Mouse (Mus musculus): ENCODE measurements at regions not wholly inside any gene's neighbourhood (a gene's known extent, or its start where the extent isn't known, plus 50 kb on each side); places are given as distances from the start of the nearest gene placed in this dataset.

DNA sequence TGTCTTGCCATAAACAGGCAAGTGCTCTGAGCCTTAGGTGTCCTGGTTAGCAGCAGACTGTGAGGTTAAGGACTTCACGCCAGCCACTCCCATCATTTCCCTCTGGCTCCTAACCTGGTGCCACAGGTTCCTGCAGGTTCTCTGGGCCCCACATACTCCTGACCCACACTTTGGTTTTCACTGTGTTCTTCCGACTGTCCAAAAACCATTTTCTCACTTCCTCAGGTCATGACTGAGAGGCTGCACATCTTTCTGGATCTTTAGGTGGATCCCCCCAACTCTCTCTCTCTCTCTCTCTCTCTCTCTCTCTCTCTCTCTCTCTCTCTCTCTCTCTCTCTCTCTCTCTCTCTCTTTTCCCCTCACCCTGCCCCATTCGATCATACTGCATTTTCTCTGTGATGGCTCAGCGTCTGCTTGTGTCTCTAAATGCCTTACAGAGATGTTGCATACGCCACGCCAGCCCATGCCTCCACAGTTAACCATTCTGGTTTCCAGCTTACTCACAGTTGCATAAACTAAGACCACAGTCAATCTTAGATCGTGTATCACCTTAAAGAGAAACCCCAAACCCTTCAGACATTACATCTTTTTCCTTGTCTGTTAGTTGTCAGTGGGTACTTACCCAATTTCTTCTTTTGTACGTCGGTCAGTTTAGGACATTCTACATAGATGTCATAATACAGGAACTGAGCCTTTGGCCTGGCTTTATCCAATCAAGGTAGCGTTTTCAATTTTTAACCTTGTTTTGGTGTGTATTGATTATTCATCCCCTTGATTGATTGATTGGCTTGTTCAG, 112.0 kb upstream of the Zfp217 start:
- DNase-seq (ENCODE audit: low read depth, low spot score), result no peak
- 89% methylated on average over 10 of the region's 10 CpGs for WGBS

GRCm38 (mm10) chr2:170258367-170258766, 110.5 kb upstream of the Zfp217 start:
- 54% methylated on average over 13 of the region's 13 CpGs for WGBS
- no peak for DNase-seq (ENCODE audit: low read depth, low spot score)

DNA sequence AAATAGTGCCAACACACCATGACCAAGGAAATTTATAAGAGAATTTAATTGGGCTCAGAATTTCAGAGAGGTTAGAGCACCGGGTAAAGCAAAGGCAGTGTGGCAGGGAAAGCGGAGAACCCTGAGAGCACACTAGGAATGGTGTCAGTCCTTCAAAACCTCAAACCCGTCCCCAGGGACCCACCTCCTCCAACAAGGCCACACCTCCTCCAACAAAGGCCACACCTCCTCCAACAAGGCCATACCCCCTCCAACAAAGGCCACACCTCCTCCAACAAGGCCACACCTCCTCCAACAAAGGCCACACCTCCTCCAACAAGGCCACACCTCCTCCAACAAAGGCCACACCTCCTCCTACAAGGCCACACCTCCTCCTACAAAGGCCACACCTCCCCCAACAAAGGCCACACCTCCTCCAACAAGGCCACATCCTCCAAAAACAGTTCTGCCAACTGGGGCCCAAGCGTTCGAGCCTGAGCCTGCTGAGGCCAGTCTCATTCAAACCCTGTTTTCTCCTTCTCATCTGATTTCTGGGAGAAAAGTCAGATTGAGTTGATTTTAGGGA, 109.8 kb upstream of the Zfp217 start:
- no peak for DNase-seq (ENCODE audit: low read depth, low spot score)
- WGBS, result 93% methylated on average over 5 of the region's 5 CpGs

- WGBS, result 92% methylated on average over 5 of the region's 5 CpGs
- DNase-seq (ENCODE audit: low read depth, low spot score), result no peak
Measured at GRCm38 (mm10) chr2:170255997-170256396, 108.1 kb upstream of the Zfp217 start.

GRCm38 (mm10) chr2:170255533-170255932, 107.6 kb upstream of the Zfp217 start:
- WGBS, result 49% methylated on average over 2 of the region's 2 CpGs
- DNase-seq (ENCODE audit: low read depth, low spot score), result no peak

DNA sequence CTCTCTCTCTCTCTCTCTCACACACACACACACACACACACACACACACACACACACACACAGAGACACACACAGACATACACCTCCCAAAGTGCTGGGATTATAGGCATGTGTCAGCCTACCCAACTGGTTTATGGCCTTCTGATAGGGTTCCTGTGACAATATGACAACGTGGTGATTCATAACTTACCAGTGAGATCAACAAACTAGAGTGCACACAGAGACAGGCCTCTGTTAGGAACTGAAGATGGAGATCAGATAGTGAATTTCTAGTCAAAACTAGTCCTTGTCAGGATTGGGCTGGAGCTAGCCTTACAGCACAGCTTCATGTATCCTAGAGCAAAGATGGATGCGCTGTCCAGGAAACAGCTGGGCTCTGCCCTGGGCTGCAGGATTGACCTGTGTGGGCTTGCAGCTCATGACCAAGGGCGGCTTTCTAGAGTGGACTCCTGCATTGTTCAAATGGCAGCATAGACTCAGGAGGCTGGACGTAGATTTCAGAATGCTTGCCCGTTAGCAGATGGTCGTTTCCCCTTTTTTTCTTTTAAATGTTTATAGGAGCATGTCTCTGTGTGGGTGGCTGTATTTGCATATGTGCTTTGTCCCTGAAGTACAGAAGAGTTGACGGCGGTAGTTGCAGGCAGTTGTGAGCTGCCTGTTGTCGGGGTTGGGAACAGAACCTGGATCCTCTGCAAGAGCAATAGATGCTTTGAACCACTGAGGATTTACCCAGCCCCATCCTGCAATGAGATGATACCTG, 106.0 kb upstream of the Zfp217 start:
- 71% methylated on average over 9 of the region's 9 CpGs for WGBS
- DNase-seq (ENCODE audit: low read depth, low spot score), result no peak

- WGBS, result 72% methylated on average over 14 of the region's 14 CpGs
- no peak for DNase-seq (ENCODE audit: low read depth, low spot score)
Measured at GRCm38 (mm10) chr2:170252255-170253034, 104.5 kb upstream of the Zfp217 start.

GRCm38 (mm10) chr2:170250680-170251079, 102.8 kb upstream of the Zfp217 start:
- WGBS, result 97% methylated on average over 2 of the region's 2 CpGs
- DNase-seq (ENCODE audit: low read depth, low spot score), result no peak

DNA sequence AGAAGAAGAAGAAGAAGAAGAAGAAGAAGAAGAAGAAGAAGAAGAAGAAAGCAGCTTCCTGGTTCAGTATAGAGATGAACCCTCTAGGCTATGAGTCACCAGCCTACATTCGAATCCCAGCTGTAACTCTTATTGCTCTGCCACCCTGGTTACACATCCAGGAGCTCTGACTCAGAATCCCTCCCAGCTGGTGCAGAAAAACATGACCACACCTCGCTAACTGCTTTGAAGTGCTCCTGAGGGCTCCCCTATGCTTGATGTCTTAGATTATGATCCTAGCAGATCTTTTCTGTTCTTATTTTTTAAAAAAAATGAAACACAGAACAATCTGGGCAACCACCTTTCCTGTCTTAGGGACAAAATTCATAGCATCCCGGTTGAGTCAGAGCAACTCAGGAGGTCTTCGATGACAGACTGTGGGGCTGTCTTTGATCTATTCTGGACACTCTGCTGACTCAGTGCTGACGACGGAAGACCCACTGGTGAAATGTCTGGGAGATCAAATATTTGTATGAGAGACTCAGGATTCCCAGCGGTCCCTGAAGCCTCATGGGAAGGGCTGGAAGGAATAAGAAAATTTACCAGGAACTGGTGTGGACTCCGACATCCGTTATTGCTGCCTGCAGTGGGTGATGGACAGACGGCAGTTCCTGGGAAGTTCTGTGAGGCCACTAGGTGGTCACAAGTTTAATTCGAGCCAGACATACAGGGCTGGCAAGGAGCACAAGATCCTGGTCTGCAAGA, 100.0 kb upstream of the Zfp217 start:
- 30% methylated on average over 11 of the region's 11 CpGs for WGBS
- no peak for DNase-seq (ENCODE audit: low read depth, low spot score)

GRCm38 (mm10) chr2:170245637-170246341, 97.9 kb upstream of the Zfp217 start:
- no peak for DNase-seq (ENCODE audit: low read depth, low spot score)
- WGBS, result 52% methylated on average over 12 of the region's 12 CpGs

DNA sequence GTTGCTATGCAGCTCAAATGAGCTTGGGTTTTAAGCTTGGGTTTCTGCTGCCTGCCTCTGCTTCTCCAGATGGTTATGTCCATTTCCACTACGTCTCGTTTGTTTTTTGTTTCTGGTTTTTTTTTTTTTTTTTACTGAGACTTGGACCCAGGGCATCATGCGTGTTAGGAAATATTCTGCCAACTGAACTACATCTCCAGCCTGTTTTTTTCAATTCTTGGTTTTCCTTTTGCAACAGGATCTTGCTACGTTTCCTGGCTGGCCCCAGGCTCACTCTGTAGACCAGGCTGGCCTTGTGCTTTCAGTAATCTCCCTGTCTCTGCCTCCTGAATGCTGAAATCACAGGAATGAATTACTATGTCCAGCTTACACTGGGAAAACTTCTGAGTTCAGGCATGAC, 96.2 kb upstream of the Zfp217 start:
- 51% methylated on average over 4 of the region's 4 CpGs for WGBS
- no peak for DNase-seq (ENCODE audit: low read depth, low spot score)

DNA sequence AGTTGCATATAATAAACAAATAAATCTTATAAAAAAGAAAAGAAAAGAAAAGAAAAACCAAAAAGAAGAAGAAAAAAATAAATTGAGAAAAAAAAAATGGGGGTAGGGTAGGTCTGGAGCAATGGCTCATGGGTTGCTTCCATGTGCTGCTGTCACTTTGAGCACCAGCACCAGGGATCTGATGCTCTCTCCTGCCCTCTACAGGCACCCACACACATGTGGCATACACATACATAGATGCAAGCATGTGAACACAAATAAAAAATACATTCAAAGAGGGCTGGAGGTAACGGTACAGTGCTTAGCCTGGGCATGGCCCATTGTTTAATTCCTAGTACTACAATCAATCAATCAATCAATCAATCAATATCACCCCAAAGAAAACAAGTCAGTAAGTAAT, 90.1 kb upstream of the Zfp217 start:
- 95% methylated on average over 1 of the region's 1 CpGs for WGBS
- DNase-seq (ENCODE audit: low read depth, low spot score), result no peak

- 62% methylated on average over 4 of the region's 4 CpGs for whole genome bisulfite sequencing
- DNase-seq (ENCODE audit: low read depth, low spot score), result no peak
Measured at GRCm38 (mm10) chr2:170233426-170233825, 85.5 kb upstream of the Zfp217 start.

DNA sequence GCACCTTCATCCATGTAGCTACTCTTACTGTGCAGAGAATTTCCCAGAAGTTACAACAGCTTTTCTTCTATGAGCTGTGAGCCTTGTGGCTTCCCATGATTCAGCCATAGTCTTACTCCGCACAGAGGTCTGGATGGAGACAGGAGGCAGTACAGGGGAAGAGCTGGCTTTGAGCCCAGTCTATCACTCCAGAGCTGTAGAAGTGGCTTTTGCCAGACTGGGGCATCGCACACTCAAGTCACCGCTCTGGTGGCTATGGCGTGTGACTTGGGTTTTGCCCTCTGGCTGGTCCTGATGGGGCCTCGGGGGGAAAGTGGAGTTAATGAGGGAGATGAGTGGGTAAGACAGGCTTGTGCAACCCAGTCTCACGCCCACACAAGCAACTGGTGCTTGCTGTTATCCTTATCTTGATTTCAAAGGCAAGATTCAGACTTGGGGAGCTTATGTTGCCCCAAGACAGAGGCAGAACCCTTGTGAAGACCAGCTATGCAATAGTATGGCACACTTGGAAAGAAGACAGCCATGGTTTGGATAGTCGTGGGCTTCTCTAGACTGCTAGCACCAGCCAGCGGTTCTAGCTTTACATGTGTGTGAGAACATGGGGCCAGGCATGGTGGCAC, 81.7 kb upstream of the Zfp217 start:
- no peak for DNase-seq (ENCODE audit: low read depth, low spot score)
- 92% methylated on average over 8 of the region's 8 CpGs for WGBS

GRCm38 (mm10) chr2:170228318-170228994, 80.6 kb upstream of the Zfp217 start:
- no peak for DNase-seq (ENCODE audit: low read depth, low spot score)

GRCm38 (mm10) chr2:170223872-170224271, 76.0 kb upstream of the Zfp217 start:
- 85% methylated on average over 7 of the region's 7 CpGs for WGBS
- no peak for DNase-seq (ENCODE audit: low read depth, low spot score)

More at GRCm38 (mm10) chr2:170228318-170228994, 80.6 kb upstream of the Zfp217 start:
- WGBS, result 63% methylated on average over 10 of the region's 10 CpGs

DNA sequence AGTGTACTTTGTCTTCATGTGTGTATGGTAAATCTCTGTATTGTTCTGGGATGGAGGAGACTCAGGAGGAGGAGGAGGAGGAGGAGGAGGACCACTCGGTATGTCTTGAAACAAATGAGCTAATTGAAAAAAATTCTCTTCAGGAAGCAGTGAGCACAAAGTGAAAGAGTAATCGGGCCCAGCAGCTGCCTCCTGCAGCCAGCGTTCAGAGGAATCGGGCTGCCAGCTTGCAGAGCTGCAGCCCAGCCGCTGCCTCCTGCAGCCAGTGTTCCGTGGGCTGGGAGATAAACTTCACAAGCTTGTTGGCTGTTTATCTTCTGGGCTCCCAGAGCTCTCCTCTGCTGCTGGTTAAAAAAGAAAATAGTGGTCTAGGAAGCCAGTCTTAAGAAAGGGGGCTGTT, 74.9 kb upstream of the Zfp217 start:
- DNase-seq (ENCODE audit: low read depth, low spot score), result no peak
- 13% methylated on average over 6 of the region's 6 CpGs for WGBS
